Mouse (Mus musculus) kidney, postnatal 4 days (tissue): Measurements from ENCODE around the gene Ubqln4.

Experiments used
- DNase-seq, 2 experiments: peaks; one replicate each; pipeline ENCODE4 v3.0.0; 2021; ENCODE audit warnings: mixed read lengths in 2 of 2

Ubqln4 gene

GRCm38 (mm10) chr3:88543174-88543573 is 10.4 kb upstream of the Ubqln4 start:
- no peak for DNase-seq

- DNase-seq = no peak
Observed at GRCm38 (mm10) chr3:88543651-88544410, 9.7 kb upstream of the Ubqln4 start.

GRCm38 (mm10) chr3:88544514-88544913 is 9.0 kb upstream of the Ubqln4 start:
- peak; percentile 60 to 72 for DNase-seq

GRCm38 (mm10) chr3:88544955-88545591 is 8.5 kb upstream of the Ubqln4 start:
- DNase-seq = no peak

- no peak for DNase-seq
Observed at GRCm38 (mm10) chr3:88546674-88547418, 6.7 kb upstream of the Ubqln4 start.

GRCm38 (mm10) chr3:88548180-88548917 is 5.2 kb upstream of the Ubqln4 start, which contains the start of gene Rab25:
Rab25 (minus strand) TSS chr3:88548300.
- peak; percentile 48 to 62 for DNase-seq

GRCm38 (mm10) chr3:88551586-88551985 is 2.0 kb upstream of the Ubqln4 start:
- DNase-seq = no peak

GRCm38 (mm10) chr3:88552082-88552645 is 1.4 kb upstream of the Ubqln4 start:
- DNase-seq = no peak

GRCm38 (mm10) chr3:88552676-88553524 is 658 bp upstream of the Ubqln4 start, which contains the start of gene Lamtor2:
Lamtor2 (minus strand) TSS chr3:88553074.
- peak; percentile 98 to 99 for DNase-seq

- no peak for DNase-seq
Observed at GRCm38 (mm10) chr3:88553880-88554586, 475 bp downstream of the Ubqln4 start.

GRCm38 (mm10) chr3:88555069-88555605 is 1.6 kb downstream of the Ubqln4 start:
- DNase-seq = no peak

- no peak for DNase-seq
Observed at GRCm38 (mm10) chr3:88555731-88556130, 2.2 kb downstream of the Ubqln4 start.

- no peak for DNase-seq
Observed at GRCm38 (mm10) chr3:88556616-88557015, 3.1 kb downstream of the Ubqln4 start.

- no peak for DNase-seq
Observed at GRCm38 (mm10) chr3:88559596-88559995, 6.0 kb downstream of the Ubqln4 start.

- peak; percentile 78 to 86 for DNase-seq
Observed at GRCm38 (mm10) chr3:88561989-88562388, 8.4 kb downstream of the Ubqln4 start.

GRCm38 (mm10) chr3:88563442-88563841 is 9.9 kb downstream of the Ubqln4 start:
- DNase-seq = no peak

GRCm38 (mm10) chr3:88563966-88564365 is 10.4 kb downstream of the Ubqln4 start:
- DNase-seq = no peak

- no peak for DNase-seq
Observed at GRCm38 (mm10) chr3:88566116-88566515, 12.6 kb downstream of the Ubqln4 start.

GRCm38 (mm10) chr3:88566536-88567061 is 13.0 kb downstream of the Ubqln4 start:
- DNase-seq = no peak

- DNase-seq = no peak
Observed at GRCm38 (mm10) chr3:88567892-88568291, 14.3 kb downstream of the Ubqln4 start.
